Mouse (Mus musculus) gastrocnemius, postnatal 4 days (tissue): ENCODE measurements around the gene Ppt1. TPM values are rescaled to one million over a fixed set of nuclear protein-coding genes. Genes with fewer than 3 reads are reported as not detected.
A peak's percentile ranks its signal among the peaks of the same experiment; 100 is the strongest.

Experiments used
- DNase-seq, 2 experiments: peaks; one replicate each; pipeline ENCODE4 v3.0.0; 2021 to 2022; ENCODE audit warnings: low spot score in 2 of 2, mixed read lengths in 2 of 2
- total RNA-seq, 2 experiments: library from RNA; stranded (reverse); gene quantifications; 2 replicates each; pipeline ENCODE4 v1.2.3; 2021

Gene Ppt1
- total RNA-seq, 2 experiments from 2014 or later, result 29.4 to 30.5 TPM

GRCm38 (mm10) chr4:122868041-122868440 lies 32.0 kb downstream of the Ppt1 start:
- DNase-seq, result no peak

GRCm38 (mm10) chr4:122870027-122870426 lies 34.0 kb downstream of the Ppt1 start:
- no peak for DNase-seq

- DNase-seq, result no peak
Observed at GRCm38 (mm10) chr4:122870741-122871140, 34.7 kb downstream of the Ppt1 start.

GRCm38 (mm10) chr4:122871269-122871668 lies 35.2 kb downstream of the Ppt1 start:
- no peak for DNase-seq

GRCm38 (mm10) chr4:122871989-122872388 lies 35.9 kb downstream of the Ppt1 start:
- no peak for DNase-seq

- no peak for DNase-seq
Observed at GRCm38 (mm10) chr4:122873003-122873402, 37.0 kb downstream of the Ppt1 start.

- no peak for DNase-seq
Observed at GRCm38 (mm10) chr4:122873512-122873911, 37.5 kb downstream of the Ppt1 start.

GRCm38 (mm10) chr4:122878333-122879070 lies 42.5 kb downstream of the Ppt1 start:
- no peak for DNase-seq

GRCm38 (mm10) chr4:122882544-122882943 lies 46.5 kb downstream of the Ppt1 start:
- DNase-seq, result no peak

- no peak for DNase-seq
Observed at GRCm38 (mm10) chr4:122883294-122883693, 47.3 kb downstream of the Ppt1 start.

GRCm38 (mm10) chr4:122884051-122884450 lies 48.0 kb downstream of the Ppt1 start:
- DNase-seq, result peak in 1 of 2 experiments; percentile 24

GRCm38 (mm10) chr4:122884481-122885340 lies 48.7 kb downstream of the Ppt1 start:
- no peak for DNase-seq

GRCm38 (mm10) chr4:122885768-122886578 lies 49.9 kb downstream of the Ppt1 start, which contains the start of gene Cap1:
Gene Cap1, minus strand, starts transcription at chr4:122886056.
- DNase-seq, result peak; percentile 88 to 97

- DNase-seq, result no peak
Observed at GRCm38 (mm10) chr4:122886579-122887254, 50.7 kb downstream of the Ppt1 start.

- no peak for DNase-seq
Observed at GRCm38 (mm10) chr4:122887336-122887735, 51.3 kb downstream of the Ppt1 start.

- peak; percentile 50 to 86 for DNase-seq
Observed at GRCm38 (mm10) chr4:122890881-122891481, 54.9 kb downstream of the Ppt1 start.

- no peak for DNase-seq
Observed at GRCm38 (mm10) chr4:122891597-122891996, 55.6 kb downstream of the Ppt1 start.

- DNase-seq, result no peak
Observed at GRCm38 (mm10) chr4:122892157-122892556, 56.1 kb downstream of the Ppt1 start.

GRCm38 (mm10) chr4:122897750-122898149 lies 61.7 kb downstream of the Ppt1 start:
- DNase-seq, result no peak

GRCm38 (mm10) chr4:122898313-122898712 lies 62.3 kb downstream of the Ppt1 start:
- peak in 1 of 2 experiments; percentile 58 for DNase-seq
